Mouse (Mus musculus): ENCODE measurements around the gene Myocos. TPM values are rescaled to one million over a fixed set of nuclear protein-coding genes. Genes with fewer than 3 reads are reported as not detected.
A peak's percentile ranks its signal among the peaks of the same experiment; 100 is the strongest.

Gene Myocos
- polyA plus RNA-seq (2012; fragmentation: generic; extraction: Trizol): not detected

DNA sequence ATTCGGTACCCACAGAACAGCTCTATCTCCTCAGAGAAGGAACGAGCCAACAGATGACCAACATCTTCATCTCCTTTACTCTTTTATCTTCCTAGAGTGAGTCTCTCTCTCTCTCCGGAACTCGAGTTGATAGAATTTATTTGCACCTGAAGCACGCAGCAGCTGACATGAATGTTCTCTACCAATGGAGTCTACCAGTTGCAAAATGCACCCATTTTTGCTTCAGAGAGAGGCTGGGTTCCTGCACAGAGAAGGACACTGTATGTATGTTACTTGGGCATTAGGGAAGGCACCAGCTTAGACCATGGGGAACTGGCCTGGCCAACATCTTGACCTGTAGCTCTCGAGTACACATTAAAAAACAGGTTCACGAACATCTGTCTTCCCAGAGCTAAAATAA is at the start of gene Myocos:
Gene Myocos, minus strand, starts transcription at position 101 of the 400 bp plus-strand sequence.
- Histone ChIP-seq H3ac (ENCODE audit: control insufficient read depth, insufficient read length) (no peak within 1 kb of the TSS), H3K79me2 (ENCODE audit: control insufficient read depth, insufficient read depth) (no peaks in the 10 kb centered on the region), H3K4me3 (no peak within 1 kb of the TSS), H3K4me2 (ENCODE audit: low read depth) (no peak within 1 kb of the TSS), H3K27me3 (ENCODE audit: control insufficient read depth, insufficient read depth, insufficient read length) (no peaks in the 10 kb centered on the region), H3K36me3 (ENCODE audit: control insufficient read depth, insufficient read depth) (no peaks in the 10 kb centered on the region)
- TF ChIP-seq SRF (IDR thresholded peaks at IDR 0.05; ENCODE audit: control insufficient read depth, insufficient read length, low read depth) (no peak), MYOD1 (IDR thresholded peaks at IDR 0.05; ENCODE audit: control insufficient read depth in 1 of 3, insufficient read length in 2 of 3, low read depth in 2 of 3) (no peak), REST (IDR thresholded peaks at IDR 0.05; ENCODE audit: insufficient read depth, insufficient read length) (no peak)

GRCm38 (mm10) chr1:162700389-162701066 is 42.5 kb upstream of the Myocos start:
- no peaks in the 10 kb centered on the region for H3K79me2 ChIP-seq (ENCODE audit: control insufficient read depth, insufficient read depth)
- H3K27me3 ChIP-seq (ENCODE audit: control insufficient read depth, insufficient read depth, insufficient read length): no peaks in the 10 kb centered on the region
- no peak overlapping the region for H3K4me3 ChIP-seq
- TF ChIP-seq MAX (IDR thresholded peaks at IDR 0.05; ENCODE audit: low read depth) (no peak), CEBPB (IDR thresholded peaks at IDR 0.05; ENCODE audit: insufficient read depth, poor library complexity, severe bottlenecking) (no peak)
- H3K4me2 ChIP-seq (ENCODE audit: low read depth): no peak overlapping the region
- peaks cover 82% of the 10 kb centered on the region for H3K36me3 ChIP-seq (ENCODE audit: control insufficient read depth, insufficient read depth)
- no peak overlapping the region for H3ac ChIP-seq (ENCODE audit: control insufficient read depth, insufficient read length)

DNA sequence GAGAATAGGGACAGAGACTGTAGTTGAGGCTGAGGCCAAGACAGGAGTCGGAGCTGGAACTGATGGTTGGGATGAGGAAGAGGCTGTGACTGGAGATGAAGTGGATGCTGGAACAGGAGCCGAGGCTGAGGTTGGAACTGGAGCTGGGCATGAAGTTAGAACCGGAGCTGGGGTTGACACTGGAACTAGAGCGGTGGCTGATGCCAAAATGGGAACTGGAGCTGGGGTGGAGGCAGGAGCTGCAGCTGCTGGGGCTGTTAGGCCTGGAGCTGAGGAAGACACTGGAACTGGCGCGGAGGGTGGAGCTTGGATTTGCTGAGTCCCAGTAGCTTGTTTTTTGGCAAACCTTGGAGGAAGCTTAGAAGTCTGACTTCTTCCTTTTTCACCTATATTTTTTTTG is 39.8 kb upstream of the Myocos start:
- Histone ChIP-seq H3K27me3 (ENCODE audit: control insufficient read depth, insufficient read depth, insufficient read length) (no peaks in the 10 kb centered on the region), H3K4me2 (ENCODE audit: low read depth) (no peak overlapping the region), H3K4me3 (no peak overlapping the region), H3K79me2 (ENCODE audit: control insufficient read depth, insufficient read depth) (no peaks in the 10 kb centered on the region), H3K36me3 (ENCODE audit: control insufficient read depth, insufficient read depth) (peaks cover 75% of the 10 kb centered on the region), H3ac (ENCODE audit: control insufficient read depth, insufficient read length) (no peak overlapping the region)
- TF ChIP-seq TCF3 (IDR thresholded peaks at IDR 0.05; ENCODE audit: insufficient read length, low read depth) (no peak), POLR2A (IDR thresholded peaks at IDR 0.05; ENCODE audit: insufficient read length, low read depth) (no peak), POLR2AphosphoS2 (IDR thresholded peaks at IDR 0.05; ENCODE audit: insufficient read length, low read depth) (no peak), MAX (IDR thresholded peaks at IDR 0.05; ENCODE audit: low read depth) (no peak), MYOG (IDR thresholded peaks at IDR 0.05; ENCODE audit: control insufficient read depth in 1 of 3, insufficient read depth in 1 of 3, insufficient read length in 2 of 3, low read depth in 2 of 3) (no peak), SRF (IDR thresholded peaks at IDR 0.05; ENCODE audit: control insufficient read depth, insufficient read length, low read depth) (no peak), TCF12 (IDR thresholded peaks at IDR 0.05; ENCODE audit: insufficient read depth, poor library complexity, severe bottlenecking) (no peak), E2F4 (IDR thresholded peaks at IDR 0.05; ENCODE audit: insufficient read depth) (no peak), USF1 (IDR thresholded peaks at IDR 0.05; ENCODE audit: low read depth) (no peak), REST (IDR thresholded peaks at IDR 0.05; ENCODE audit: insufficient read depth, insufficient read length) (no peak), CEBPB (IDR thresholded peaks at IDR 0.05; ENCODE audit: insufficient read depth, poor library complexity, severe bottlenecking) (no peak), MYOD1 (IDR thresholded peaks at IDR 0.05; ENCODE audit: control insufficient read depth in 1 of 3, insufficient read length in 2 of 3, low read depth in 2 of 3) (no peak)

GRCm38 (mm10) chr1:162693721-162694120 is 35.7 kb upstream of the Myocos start:
- Histone ChIP-seq H3K4me3 (no peak overlapping the region), H3K4me2 (ENCODE audit: low read depth) (no peak overlapping the region), H3K36me3 (ENCODE audit: control insufficient read depth, insufficient read depth) (peaks cover 86% of the 10 kb centered on the region), H3K27me3 (ENCODE audit: control insufficient read depth, insufficient read depth, insufficient read length) (no peaks in the 10 kb centered on the region), H3ac (ENCODE audit: control insufficient read depth, insufficient read length) (no peak overlapping the region), H3K79me2 (ENCODE audit: control insufficient read depth, insufficient read depth) (no peaks in the 10 kb centered on the region)
- no peak for TF ChIP-seq USF1 (IDR thresholded peaks at IDR 0.05; ENCODE audit: low read depth)
- no peak for TF ChIP-seq CEBPB (IDR thresholded peaks at IDR 0.05; ENCODE audit: insufficient read depth, poor library complexity, severe bottlenecking)
- no peak for TF ChIP-seq MAX (IDR thresholded peaks at IDR 0.05; ENCODE audit: low read depth)
- TF ChIP-seq E2F4 (IDR thresholded peaks at IDR 0.05; ENCODE audit: insufficient read depth): no peak
- TF ChIP-seq TCF12 (IDR thresholded peaks at IDR 0.05; ENCODE audit: insufficient read depth, poor library complexity, severe bottlenecking): no peak
- no peak for TF ChIP-seq MYOD1 (IDR thresholded peaks at IDR 0.05; ENCODE audit: control insufficient read depth in 1 of 3, insufficient read length in 2 of 3, low read depth in 2 of 3)
- TF ChIP-seq MYOG (IDR thresholded peaks at IDR 0.05; ENCODE audit: control insufficient read depth in 1 of 3, insufficient read depth in 1 of 3, insufficient read length in 2 of 3, low read depth in 2 of 3): no peak
- no peak for TF ChIP-seq SRF (IDR thresholded peaks at IDR 0.05; ENCODE audit: control insufficient read depth, insufficient read length, low read depth)
- TF ChIP-seq REST (IDR thresholded peaks at IDR 0.05; ENCODE audit: insufficient read depth, insufficient read length): no peak
- TF ChIP-seq POLR2A (IDR thresholded peaks at IDR 0.05; ENCODE audit: insufficient read length, low read depth): no peak
- TF ChIP-seq POLR2AphosphoS2 (IDR thresholded peaks at IDR 0.05; ENCODE audit: insufficient read length, low read depth): no peak
- TF ChIP-seq TCF3 (IDR thresholded peaks at IDR 0.05; ENCODE audit: insufficient read length, low read depth): no peak

GRCm38 (mm10) chr1:162665486-162666174 is 7.6 kb upstream of the Myocos start:
- TF ChIP-seq USF1 (IDR thresholded peaks at IDR 0.05; ENCODE audit: low read depth): peak; percentile 58
- no peak for TF ChIP-seq CEBPB (IDR thresholded peaks at IDR 0.05; ENCODE audit: insufficient read depth, poor library complexity, severe bottlenecking)
- Histone ChIP-seq H3K27me3 (ENCODE audit: control insufficient read depth, insufficient read depth, insufficient read length) (no peaks in the 10 kb centered on the region), H3ac (ENCODE audit: control insufficient read depth, insufficient read length) (no peak overlapping the region), H3K36me3 (ENCODE audit: control insufficient read depth, insufficient read depth) (no peaks in the 10 kb centered on the region), H3K79me2 (ENCODE audit: control insufficient read depth, insufficient read depth) (no peaks in the 10 kb centered on the region), H3K4me2 (ENCODE audit: low read depth) (peak overlapping the region; percentile 38), H3K4me3 (no peak overlapping the region)

Measured in myocyte (in vitro differentiated cells).